19 mouse cellular contexts compared by ENCODE assay signal in the genomic region with DNA sequence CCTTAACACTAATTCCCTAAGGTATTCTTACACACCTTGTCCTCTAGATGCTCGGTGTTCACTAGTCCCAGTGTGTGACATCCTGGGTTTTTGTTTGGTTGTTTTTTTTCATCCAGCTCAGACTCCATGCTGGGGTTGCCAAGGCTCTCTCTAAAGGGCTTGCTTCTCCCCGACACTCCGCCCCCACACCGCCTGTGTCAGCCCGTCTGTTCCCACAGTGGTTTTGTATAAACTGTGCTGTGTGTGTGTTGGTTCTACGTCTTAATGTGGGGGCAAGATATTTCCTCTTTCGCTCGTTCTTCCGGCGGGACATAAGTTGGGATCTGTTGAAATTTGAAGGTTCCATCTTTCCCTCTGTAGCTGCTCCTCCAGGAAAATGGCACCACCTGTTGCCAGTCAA. TPM values are rescaled to one million over a fixed set of nuclear protein-coding genes. Genes with fewer than 3 reads are reported as not detected.
DNase-seq lines count a peak whose midpoint lies in the region; ATAC-seq and TF ChIP-seq lines count a peak whose summit lies in the region.
"Had no signal": no experiment of that assay in that cellular context is flagged by ENCODE, and none has a peak within 500 bp of the region (broad histone marks: within the 10 kb centered on the region; RNA-seq: fewer than 3 reads in every experiment).

No protein-coding gene starts in this region.

- TF ChIP-seq CTCF in intestine, postnatal 0 days (IDR thresholded peaks at IDR 0.05; ENCODE audit: low read depth) = no peak
- no peak for TF ChIP-seq CTCF in thymus, adult 2 months (IDR thresholded peaks at IDR 0.05; ENCODE audit: borderline replicate concordance, control insufficient read depth, extremely low read depth, insufficient read depth, low read length, poor library complexity)

- H3K27ac ChIP-seq in liver, embryonic 13.5 days = peak overlapping the region; percentile 71; the same call in 1 of the 2 replicates
- no peak overlapping the region; the same call in 1 of the 2 replicates for H3K27ac ChIP-seq in liver, embryonic 12.5 days
- H3K27ac ChIP-seq in intestine, postnatal 0 days (ENCODE audit: low read depth, low read length) = no peak overlapping the region
- H3K27ac ChIP-seq in thymus, adult 2 months (ENCODE audit: control insufficient read depth, insufficient read depth, low read length) = no peak overlapping the region
- H3K27ac ChIP-seq: embryonic facial prominence, embryonic 13.5 days; limb, embryonic 13.5 days; neural tube, embryonic 13.5 days had no signal

- no peak overlapping the region for H3K9ac ChIP-seq in liver, embryonic 13.5 days
- H3K9ac ChIP-seq in liver, embryonic 12.5 days = no peak overlapping the region
- no peak overlapping the region for H3K9ac ChIP-seq in intestine, postnatal 0 days (ENCODE audit: low read depth, low read length)
- H3K9ac ChIP-seq: embryonic facial prominence, embryonic 13.5 days; heart, embryonic 12.5 days; limb, embryonic 13.5 days; neural tube, embryonic 13.5 days had no signal

- peaks cover 8% of the 10 kb centered on the region; the same call in 1 of the 2 replicates for H3K4me1 ChIP-seq in liver, embryonic 13.5 days (replicated peaks)
- H3K4me1 ChIP-seq in liver, embryonic 12.5 days = 0 out of 2 replicates have a peak, but pooled peaks cover 6% of the 10 kb centered on the region
- 0 out of 2 replicates have a peak, but pooled peaks cover 4% of the 10 kb centered on the region for H3K4me1 ChIP-seq in intestine, postnatal 0 days (replicated peaks; ENCODE audit: control insufficient read depth, insufficient read depth, low read length)
- H3K4me1 ChIP-seq in thymus, adult 2 months (replicated peaks; ENCODE audit: control insufficient read depth, insufficient read depth, low read length) = no peaks in the 10 kb centered on the region
- H3K4me1 ChIP-seq: embryonic facial prominence, embryonic 13.5 days; limb, embryonic 13.5 days; neural tube, embryonic 13.5 days had no signal

- peaks cover 7% of the 10 kb centered on the region for H3K27me3 ChIP-seq in liver, embryonic 13.5 days
- H3K27me3 ChIP-seq in liver, embryonic 12.5 days (replicated peaks) = 0 out of 2 replicates have a peak, but pooled peaks cover 5% of the 10 kb centered on the region
- no peaks in the 10 kb centered on the region for H3K27me3 ChIP-seq in intestine, postnatal 0 days (replicated peaks; ENCODE audit: control insufficient read depth, insufficient read depth, low read length)
- no peaks in the 10 kb centered on the region for H3K27me3 ChIP-seq in thymus, adult 2 months (ENCODE audit: control insufficient read depth, insufficient read depth, low read length)
- H3K27me3 ChIP-seq: embryonic facial prominence, embryonic 13.5 days; heart, embryonic 12.5 days; limb, embryonic 13.5 days; neural tube, embryonic 13.5 days had no signal

- H3K9me3 ChIP-seq in liver, embryonic 13.5 days (replicated peaks) = no peaks in the 10 kb centered on the region
- no peaks in the 10 kb centered on the region for H3K9me3 ChIP-seq in liver, embryonic 12.5 days (replicated peaks)
- no peaks in the 10 kb centered on the region for H3K9me3 ChIP-seq in intestine, postnatal 0 days (ENCODE audit: control insufficient read depth)
- H3K9me3 ChIP-seq: embryonic facial prominence, embryonic 13.5 days; heart, embryonic 12.5 days; limb, embryonic 13.5 days; neural tube, embryonic 13.5 days had no signal

- no peak for ATAC-seq in liver, embryonic 13.5 days (ENCODE audit: low read depth)
- ATAC-seq in liver, embryonic 12.5 days = no peak
- ATAC-seq in intestine, postnatal 0 days = no peak
- ATAC-seq: inflammation-experienced regulatory T-cells, adult 6 months had no signal

- H3K4me3 ChIP-seq in liver, embryonic 13.5 days (replicated peaks) = no peak overlapping the region
- H3K4me3 ChIP-seq in liver, embryonic 12.5 days = no peak overlapping the region
- no peak overlapping the region for H3K4me3 ChIP-seq in intestine, postnatal 0 days (ENCODE audit: low read depth, low read length)
- no peak overlapping the region for H3K4me3 ChIP-seq in thymus, adult 2 months (ENCODE audit: control insufficient read depth, insufficient read depth, low read length)
- H3K4me3 ChIP-seq: embryonic facial prominence, embryonic 13.5 days; heart, embryonic 12.5 days; limb, embryonic 13.5 days; neural tube, embryonic 13.5 days had no signal

- TF ChIP-seq POLR2A in thymus, adult 2 months (IDR thresholded peaks at IDR 0.05; ENCODE audit: control insufficient read depth, extremely low read depth, insufficient read depth, low read length, poor library complexity) = no peak

- DNase-seq in liver, embryonic 13.5 days = no peak
- DNase-seq in frontal cortex, postnatal 14 days (ENCODE audit: low spot score in 2 of 2) = peak; percentile 39 to 55
- DNase-seq in layer of hippocampus, postnatal 14 days (ENCODE audit: low spot score in 2 of 2) = peak; percentile 59 to 77
- peak; percentile 72 to 80 for DNase-seq in right cerebral cortex, adult 2 months (ENCODE audit: low spot score in 2 of 2)
- DNase-seq in embryo, embryonic 9.5 days (ENCODE audit: extremely low spot score) = no peak
- DNase-seq in thymus, adult 2 months = no peak
- DNase-seq: adrenal gland, postnatal 25 days; cerebellum, postnatal 36 days; gastrocnemius, postnatal 25 days; kidney, postnatal 10 days had no signal

- H3K4me2 ChIP-seq in liver, embryonic 13.5 days = no peak overlapping the region
- no peak overlapping the region for H3K4me2 ChIP-seq in liver, embryonic 12.5 days
- H3K4me2 ChIP-seq in intestine, postnatal 0 days (replicated peaks; ENCODE audit: low read depth) = no peak overlapping the region
- H3K4me2 ChIP-seq: embryonic facial prominence, embryonic 13.5 days; heart, embryonic 12.5 days; limb, embryonic 13.5 days; neural tube, embryonic 13.5 days had no signal

- 67% methylated on average over 10 of the region's 10 CpGs for WGBS in liver, embryonic 13.5 days (ENCODE audit: insufficient replicate concordance)
- WGBS in liver, embryonic 12.5 days (ENCODE audit: insufficient replicate concordance) = 69% methylated on average over 10 of the region's 10 CpGs
- WGBS in intestine, postnatal 0 days = 80% methylated on average over 10 of the region's 10 CpGs
- 79% methylated on average over 10 of the region's 10 CpGs for WGBS in thymus, adult 2 months

- no peaks in the 10 kb centered on the region for H3K36me3 ChIP-seq in liver, embryonic 13.5 days
- no peaks in the 10 kb centered on the region for H3K36me3 ChIP-seq in liver, embryonic 12.5 days
- H3K36me3 ChIP-seq in intestine, postnatal 0 days (ENCODE audit: control insufficient read depth, insufficient read depth) = no peaks in the 10 kb centered on the region
- H3K36me3 ChIP-seq in thymus, adult 2 months (ENCODE audit: control insufficient read depth, insufficient read depth, low read length) = no peaks in the 10 kb centered on the region
- H3K36me3 ChIP-seq: embryonic facial prominence, embryonic 13.5 days; heart, embryonic 12.5 days; limb, embryonic 13.5 days; neural tube, embryonic 13.5 days had no signal

RNA-seq across cellular contexts. Expression of gene Cpn1, which starts 11.7 kb away (rescaled TPM):
- polyA plus RNA-seq in liver, embryonic 13.5 days (2015; fragmentation: Nextera tagmentation; extraction: Ambion mirVana) = 46.1 and 57.6 TPM in 2 replicates
- 42.8 and 45.8 TPM in 2 replicates for polyA plus RNA-seq in liver, embryonic 12.5 days (2016; fragmentation: Nextera tagmentation; extraction: Ambion mirVana)
- under 1 TPM in 1 of 2 experiments, not detected in 1; 0.39 TPM for total RNA-seq in layer of hippocampus, postnatal 14 days (2021)
- 14.3 and 18.7 TPM in 2 replicates for polyA plus RNA-seq in intestine, postnatal 0 days (2015; fragmentation: Nextera tagmentation; extraction: Ambion mirVana)
- 0.27 and 0.45 TPM in 2 replicates for polyA plus RNA-seq in thymus, adult 2 months (2012; rRNA removed)
- total RNA-seq: adrenal gland, postnatal 25 days; gastrocnemius, postnatal 25 days; hematopoietic stem cell, adult 5-6 weeks had no signal
- polyA plus RNA-seq: embryonic facial prominence, embryonic 13.5 days; inflammation-experienced regulatory T-cells, adult 6 months had no signal

RNA-seq across cellular contexts. Expression of gene Cyp2c23, which starts 30.9 kb away (rescaled TPM):
- 9.4 and 12.5 TPM in 2 replicates for polyA plus RNA-seq in liver, embryonic 13.5 days (2015; fragmentation: Nextera tagmentation; extraction: Ambion mirVana)
- 5.4 and 6.2 TPM in 2 replicates for polyA plus RNA-seq in liver, embryonic 12.5 days (2016; fragmentation: Nextera tagmentation; extraction: Ambion mirVana)
- under 1 TPM; 0.16 to 0.19 TPM for total RNA-seq in layer of hippocampus, postnatal 14 days (2021)
- polyA plus RNA-seq in intestine, postnatal 0 days (2015; fragmentation: Nextera tagmentation; extraction: Ambion mirVana) = 2.7 and 4.0 TPM in 2 replicates
- 0.31 TPM in 1 of 2 replicates, not detected in the other for polyA plus RNA-seq in thymus, adult 2 months (2012; rRNA removed)
- total RNA-seq: gastrocnemius, postnatal 25 days; hematopoietic stem cell, adult 5-6 weeks had no signal
- polyA plus RNA-seq: embryonic facial prominence, embryonic 13.5 days; forebrain, embryonic 11.5 days; inflammation-experienced regulatory T-cells, adult 6 months; neural tube, embryonic 13.5 days had no signal

RNA-seq across cellular contexts. Expression of gene Dnmbp, which starts 58.1 kb away (rescaled TPM):
- 2.2 and 2.7 TPM in 2 replicates for polyA plus RNA-seq in liver, embryonic 13.5 days (2015; fragmentation: Nextera tagmentation; extraction: Ambion mirVana)
- 3.9 and 4.2 TPM in 2 replicates for polyA plus RNA-seq in liver, embryonic 12.5 days (2016; fragmentation: Nextera tagmentation; extraction: Ambion mirVana)
- 10 to 100 TPM in 1 of 2 experiments, 1 to 10 TPM in 1; 9.5 to 10.3 TPM for total RNA-seq in layer of hippocampus, postnatal 14 days (2021)
- polyA plus RNA-seq in intestine, postnatal 0 days (2015; fragmentation: Nextera tagmentation; extraction: Ambion mirVana) = 21.4 TPM in 2 replicates
- polyA plus RNA-seq in thymus, adult 2 months (2012; rRNA removed) = 12.7 and 13.0 TPM in 2 replicates

Comparison
In these comparisons a context has a peak if more than half of its experiments do, and no peak if none do; other contexts are left out.
1. DNase-seq: peak in frontal cortex, postnatal 14 days (2 of 2), layer of hippocampus, postnatal 14 days (2 of 2) and right cerebral cortex, adult 2 months (2 of 2); none in liver, embryonic 13.5 days (single experiment), embryo, embryonic 9.5 days (single experiment) and thymus, adult 2 months (single experiment).
2. RNA of gene Cpn1, which starts 11.7 kb away (polyA plus RNA-seq): 46.1 to 57.6 TPM in liver, embryonic 13.5 days, 42.8 to 45.8 TPM in liver, embryonic 12.5 days and 14.3 to 18.7 TPM in intestine, postnatal 0 days; 0.27 to 0.45 TPM in thymus, adult 2 months; every median in the first group is over 10 times any median in the second.